Mouse (Mus musculus): Measurements from ENCODE around the gene Rad9b.

GRCm38 (mm10) chr5:122343768-122344167, 10.3 kb downstream of the Rad9b start:
- no peak for TF ChIP-seq CTCF (IDR thresholded peaks at IDR 0.05; ENCODE audit: extremely low read depth, insufficient read depth, low read length)
- TF ChIP-seq POLR2A (IDR thresholded peaks at IDR 0.05; ENCODE audit: extremely low read depth, insufficient read depth, low read length), result no peak
